Mouse (Mus musculus) kidney, adult 18-20 months (tissue): Measurements from ENCODE around the gene Rai1.

Source experiments
- DNase-seq: peaks from one replicate; pipeline ENCODE4 v3.0.0; 2021

Rai1 gene

GRCm38 (mm10) chr11:60104810-60105592 lies at the start of gene Rai1:
TSS of gene Rai1 (plus strand) at chr11:60105013.
- peak; percentile 95 for DNase-seq

GRCm38 (mm10) chr11:60056520-60056919 lies 48.3 kb upstream of the Rai1 start:
- no peak for DNase-seq

- DNase-seq, result no peak
Measured at GRCm38 (mm10) chr11:60057987-60058386, 46.8 kb upstream of the Rai1 start.

GRCm38 (mm10) chr11:60058441-60058840 lies 46.4 kb upstream of the Rai1 start:
- no peak for DNase-seq

- DNase-seq, result no peak
Measured at GRCm38 (mm10) chr11:60060026-60060425, 44.8 kb upstream of the Rai1 start.

GRCm38 (mm10) chr11:60061504-60062006 lies 43.3 kb upstream of the Rai1 start:
- no peak for DNase-seq

- no peak for DNase-seq
Measured at GRCm38 (mm10) chr11:60065267-60065666, 39.5 kb upstream of the Rai1 start.

GRCm38 (mm10) chr11:60067646-60068045 lies 37.2 kb upstream of the Rai1 start:
- no peak for DNase-seq

GRCm38 (mm10) chr11:60068631-60069030 lies 36.2 kb upstream of the Rai1 start:
- DNase-seq, result no peak

GRCm38 (mm10) chr11:60070599-60070998 lies 34.2 kb upstream of the Rai1 start:
- peak; percentile 66 for DNase-seq

GRCm38 (mm10) chr11:60071221-60071620 lies 33.6 kb upstream of the Rai1 start:
- DNase-seq, result no peak

GRCm38 (mm10) chr11:60073121-60073520 lies 31.7 kb upstream of the Rai1 start:
- no peak for DNase-seq

GRCm38 (mm10) chr11:60073936-60074502 lies 30.8 kb upstream of the Rai1 start:
- peak; percentile 19 for DNase-seq

GRCm38 (mm10) chr11:60076183-60076582 lies 28.6 kb upstream of the Rai1 start:
- DNase-seq, result no peak

- DNase-seq, result peak; percentile 61
Measured at GRCm38 (mm10) chr11:60076790-60077189, 28.0 kb upstream of the Rai1 start.

GRCm38 (mm10) chr11:60084589-60084988 lies 20.2 kb upstream of the Rai1 start:
- peak; percentile 71 for DNase-seq

- no peak for DNase-seq
Measured at GRCm38 (mm10) chr11:60086676-60087075, 18.1 kb upstream of the Rai1 start.

- DNase-seq, result no peak
Measured at GRCm38 (mm10) chr11:60088947-60089346, 15.9 kb upstream of the Rai1 start.

- no peak for DNase-seq
Measured at GRCm38 (mm10) chr11:60090696-60091421, 14.0 kb upstream of the Rai1 start.

- DNase-seq, result no peak
Measured at GRCm38 (mm10) chr11:60091422-60091761, 13.4 kb upstream of the Rai1 start.

- no peak for DNase-seq
Measured at GRCm38 (mm10) chr11:60093227-60093626, 11.6 kb upstream of the Rai1 start.

- no peak for DNase-seq
Measured at GRCm38 (mm10) chr11:60093984-60094587, 10.7 kb upstream of the Rai1 start.
